Mouse (Mus musculus) midbrain, embryonic 11.5 days (tissue): ENCODE results near the gene Bri3. TPM values are rescaled to one million over a fixed set of nuclear protein-coding genes. Genes with fewer than 3 reads are reported as not detected.
"Not testable (repeated sequence)": the region's sequence is repeated elsewhere in the genome, so short reads cannot be mapped to it uniquely, and the experiment has no call there.

Experiments used
- ATAC-seq: fragments of 200-750 bp; cut with Nextera tagmentation; 2 replicates; pipeline ENCODE4 v1.8.0; 2017; ENCODE audit warnings: moderate TSS enrichment, moderate library complexity; ENCODE audit not compliant: low FRiP score
- DNase-seq: peaks from one replicate; pipeline ENCODE4 v3.0.0; 2015; ENCODE audit warnings: low spot score; ENCODE audit errors: missing footprints
- H3K27ac ChIP-seq: fragments of 300-500 bp; sonication (generic); 2 replicates; pipeline ENCODE4 v1.5.1; 2014; ENCODE audit warnings: low read depth, low read length
- H3K27me3 ChIP-seq: fragments of 300-500 bp; sonication (generic); 2 replicates; pipeline ENCODE4 v1.6.1; 2014; ENCODE audit warnings: mild to moderate bottlenecking, low read length, moderate library complexity, mixed read lengths; ENCODE audit not compliant: control insufficient read depth, insufficient read depth
- H3K36me3 ChIP-seq: fragments of 300-500 bp; sonication (generic); 2 replicates; pipeline ENCODE4 v1.6.1; 2014; ENCODE audit warnings: mild to moderate bottlenecking, low read length, moderate library complexity, mixed read lengths; ENCODE audit not compliant: control insufficient read depth, insufficient read depth
- H3K4me1 ChIP-seq: fragments of 300-500 bp; sonication (generic); 2 replicates; pipeline ENCODE4 v1.6.1; 2014; ENCODE audit warnings: low read length; ENCODE audit not compliant: control insufficient read depth, insufficient read depth
- H3K4me2 ChIP-seq: fragments of 300-500 bp; sonication (generic); 2 replicates; pipeline ENCODE4 v1.6.1; 2014; ENCODE audit warnings: mild to moderate bottlenecking, moderate library complexity
- H3K4me3 ChIP-seq: fragments of 300-500 bp; sonication (generic); 2 replicates; pipeline ENCODE4 v1.5.1; 2014; ENCODE audit warnings: low read depth, low read length
- H3K9ac ChIP-seq: fragments of 300-500 bp; sonication (generic); 2 replicates; pipeline ENCODE4 v1.6.1; 2014; ENCODE audit warnings: low read length
- H3K9me3 ChIP-seq: fragments of 300-500 bp; sonication (generic); 2 replicates; pipeline ENCODE4 v1.6.1; 2016; ENCODE audit warnings: low read length; ENCODE audit not compliant: control insufficient read depth
- WGBS: fragments of 180-500 bp; shearing (Covaris S2); extraction: QIAGEN DNeasy Blood & Tissue Kit; methylation state at CpG from one replicate; pipeline ENCODE4 v1.1.7; 2014; 5-methylcytosine and 5-hydroxymethylcytosine counted together
- polyA plus RNA-seq: library from polyadenylated mRNA; unstranded; fragments of >200 nt; fragmentation: Nextera tagmentation; extraction: Ambion mirVana; gene quantifications from 2 replicates; pipeline ENCODE4 v1.2.1, GENCODE M21; 2014

The Bri3 gene
- polyA plus RNA-seq, 1 experiment from 2014 or later: 130 TPM

GRCm38 (mm10) chr5:144314731-144315494, 70.7 kb downstream of the Bri3 start:
- no peaks in the 10 kb centered on the region for H3K27me3 ChIP-seq
- H3K9me3 ChIP-seq: no peaks in the 10 kb centered on the region
- no peak overlapping the region for H3K27ac ChIP-seq
- ATAC-seq: no peak
- H3K36me3 ChIP-seq: no peaks in the 10 kb centered on the region
- WGBS: 90% methylated on average over 12 of the region's 12 CpGs
- no peak overlapping the region for H3K4me2 ChIP-seq
- no peak for DNase-seq
- H3K9ac ChIP-seq: no peak overlapping the region
- H3K4me1 ChIP-seq: no peaks in the 10 kb centered on the region
- no peak overlapping the region for H3K4me3 ChIP-seq

GRCm38 (mm10) chr5:144316442-144316841, 72.2 kb downstream of the Bri3 start:
- Histone ChIP-seq H3K4me2 (no peak overlapping the region), H3K4me3 (no peak overlapping the region), H3K27me3 (no peaks in the 10 kb centered on the region), H3K4me1 (no peaks in the 10 kb centered on the region), H3K36me3 (no peaks in the 10 kb centered on the region), H3K9me3 (no peaks in the 10 kb centered on the region), H3K9ac (no peak overlapping the region), H3K27ac (no peak overlapping the region)
- DNase-seq: no peak
- WGBS: 77% methylated on average over 3 of the region's 3 CpGs
- no peak for ATAC-seq

GRCm38 (mm10) chr5:144317426-144317825, 73.2 kb downstream of the Bri3 start:
- DNase-seq (no peak), ATAC-seq (no peak)
- H3K27me3 ChIP-seq: no peaks in the 10 kb centered on the region
- no peaks in the 10 kb centered on the region for H3K4me1 ChIP-seq
- H3K27ac ChIP-seq: no peak overlapping the region
- no peak overlapping the region for H3K4me2 ChIP-seq
- 93% methylated on average over 8 of the region's 8 CpGs for WGBS
- H3K9ac ChIP-seq: no peak overlapping the region
- no peaks in the 10 kb centered on the region for H3K36me3 ChIP-seq
- no peaks in the 10 kb centered on the region for H3K9me3 ChIP-seq
- H3K4me3 ChIP-seq: no peak overlapping the region

- Histone ChIP-seq H3K9me3 (no peaks in the 10 kb centered on the region), H3K4me1 (no peaks in the 10 kb centered on the region), H3K27ac (no peak overlapping the region), H3K4me2 (no peak overlapping the region), H3K36me3 (no peaks in the 10 kb centered on the region), H3K4me3 (no peak overlapping the region), H3K27me3 (no peaks in the 10 kb centered on the region), H3K9ac (no peak overlapping the region)
- ATAC-seq (no peak), DNase-seq (no peak)
- 70% methylated on average over 6 of the region's 6 CpGs for WGBS
Measured at GRCm38 (mm10) chr5:144318286-144318685, 74.0 kb downstream of the Bri3 start.

GRCm38 (mm10) chr5:144321681-144322080, 77.4 kb downstream of the Bri3 start:
- no peak for DNase-seq
- 78% methylated on average over 7 of the region's 7 CpGs for WGBS
- no peak for ATAC-seq
- H3K27ac ChIP-seq: no peak overlapping the region
- no peaks in the 10 kb centered on the region for H3K36me3 ChIP-seq
- no peak overlapping the region for H3K4me2 ChIP-seq
- H3K27me3 ChIP-seq: no peaks in the 10 kb centered on the region
- no peaks in the 10 kb centered on the region for H3K4me1 ChIP-seq
- no peak overlapping the region for H3K9ac ChIP-seq
- H3K4me3 ChIP-seq: no peak overlapping the region
- H3K9me3 ChIP-seq: no peaks in the 10 kb centered on the region

- ATAC-seq (no peak), DNase-seq (no peak)
- no peaks in the 10 kb centered on the region for H3K9me3 ChIP-seq
- no peaks in the 10 kb centered on the region for H3K36me3 ChIP-seq
- no peak overlapping the region for H3K4me3 ChIP-seq
- no peak overlapping the region for H3K4me2 ChIP-seq
- H3K9ac ChIP-seq: no peak overlapping the region
- no peak overlapping the region for H3K27ac ChIP-seq
- H3K4me1 ChIP-seq: no peaks in the 10 kb centered on the region
- WGBS: 91% methylated on average over 3 of the region's 3 CpGs
- no peaks in the 10 kb centered on the region for H3K27me3 ChIP-seq
Measured at GRCm38 (mm10) chr5:144322717-144323116, 78.5 kb downstream of the Bri3 start.

GRCm38 (mm10) chr5:144334010-144334409, 89.8 kb downstream of the Bri3 start:
- H3K4me3 ChIP-seq: no peak overlapping the region
- WGBS: 90% methylated on average over 11 of the region's 11 CpGs
- ATAC-seq: no peak

GRCm38 (mm10) chr5:144335357-144335756, 91.1 kb downstream of the Bri3 start:
- H3K27me3 ChIP-seq, DNase-seq, H3K9ac ChIP-seq, H3K4me3 ChIP-seq, H3K4me1 ChIP-seq, H3K36me3 ChIP-seq, H3K27ac ChIP-seq, H3K4me2 ChIP-seq, ATAC-seq, H3K9me3 ChIP-seq: not testable (repeated sequence)
- WGBS: 91% methylated on average over 6 of the region's 6 CpGs

More at GRCm38 (mm10) chr5:144334010-144334409, 89.8 kb downstream of the Bri3 start:
- Histone ChIP-seq H3K9ac (no peak overlapping the region), H3K36me3 (no peaks in the 10 kb centered on the region), H3K27me3 (no peaks in the 10 kb centered on the region), H3K9me3 (no peaks in the 10 kb centered on the region), H3K4me2 (no peak overlapping the region), H3K4me1 (no peaks in the 10 kb centered on the region), H3K27ac (no peak overlapping the region)
- DNase-seq: no peak

GRCm38 (mm10) chr5:144338787-144339186, 94.5 kb downstream of the Bri3 start:
- no peaks in the 10 kb centered on the region for H3K4me1 ChIP-seq
- no peaks in the 10 kb centered on the region for H3K36me3 ChIP-seq
- 53% methylated on average over 1 of the region's 1 CpGs for WGBS
- no peaks in the 10 kb centered on the region for H3K27me3 ChIP-seq
- H3K27ac ChIP-seq: no peak overlapping the region
- no peak overlapping the region for H3K4me2 ChIP-seq
- no peak overlapping the region for H3K9ac ChIP-seq
- H3K9me3 ChIP-seq: no peaks in the 10 kb centered on the region
- DNase-seq (no peak), ATAC-seq (no peak)
- no peak overlapping the region for H3K4me3 ChIP-seq
